Mouse (Mus musculus) liver, postnatal 0 days (tissue): ENCODE results near the gene Prkra.

Experiments
- CTCF ChIP-seq: sonication (generic); IDR thresholded peaks from 2 replicates; pipeline ENCODE4 v1.5.1; 2016; ENCODE audit warnings: antibody characterized with exemption, low read depth
- EP300 ChIP-seq: IDR thresholded peaks from 2 replicates; pipeline ENCODE4 v1.6.1; 2016; ENCODE audit warnings: antibody characterized with exemption, low read depth, mild to moderate bottlenecking

DNA sequence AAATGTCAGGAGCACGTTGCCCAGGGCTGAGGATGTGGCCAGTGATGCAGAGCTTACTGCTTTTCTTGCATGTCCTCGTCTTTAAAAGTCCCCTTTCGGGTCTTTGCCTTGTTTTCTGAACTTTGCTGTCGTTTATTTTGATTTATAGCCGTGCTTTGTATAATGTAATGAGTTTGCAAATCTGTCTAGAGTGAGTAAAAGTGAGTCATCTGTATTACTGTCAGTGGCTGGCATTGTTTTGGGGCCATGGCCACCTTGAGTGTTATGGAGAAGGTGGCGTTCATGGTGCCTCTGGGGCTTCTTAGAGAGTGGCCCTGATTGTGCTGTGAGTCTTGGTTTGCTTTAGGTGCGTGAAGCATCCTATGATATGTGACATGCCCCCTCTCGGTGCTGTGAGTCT, 34.5 kb upstream of the Prkra start:
- TF ChIP-seq EP300 = no peak
- no peak for TF ChIP-seq CTCF
